Mouse (Mus musculus) limb, embryonic 14.5 days (tissue): Measurements from ENCODE around the gene Stoml2. TPM values are rescaled to one million over a fixed set of nuclear protein-coding genes. Genes with fewer than 3 reads are reported as not detected.

Experiments used
- ATAC-seq: fragments of 200-750 bp; cut with Nextera tagmentation; 2 replicates; pipeline ENCODE4 v1.8.0; 2017; ENCODE audit warnings: low read depth, moderate number of reproducible peaks, moderate TSS enrichment; ENCODE audit not compliant: low FRiP score
- DNase-seq: peaks from one replicate; pipeline ENCODE4 v3.0.0-alpha.2; 2015; ENCODE audit warnings: low spot score
- H3K27ac ChIP-seq: fragments of 300-500 bp; sonication (generic); replicated peaks from 2 replicates; pipeline ENCODE4 v1.5.1; 2014; ENCODE audit warnings: low read depth, mild to moderate bottlenecking, low read length, moderate library complexity, mixed read lengths
- H3K27me3 ChIP-seq: fragments of 300-500 bp; sonication (generic); 2 replicates; pipeline ENCODE4 v1.6.1; 2014; ENCODE audit warnings: low read length, mixed read lengths; ENCODE audit not compliant: control insufficient read depth, insufficient read depth
- H3K36me3 ChIP-seq: fragments of 300-500 bp; sonication (generic); 2 replicates; pipeline ENCODE4 v1.6.1; 2014; ENCODE audit warnings: mild to moderate bottlenecking, low read length, moderate library complexity, mixed read lengths; ENCODE audit not compliant: control insufficient read depth, insufficient read depth
- H3K4me1 ChIP-seq: fragments of 300-500 bp; sonication (generic); 2 replicates; pipeline ENCODE4 v1.6.1; 2014; ENCODE audit warnings: antibody characterized with exemption, low read length, mixed read lengths; ENCODE audit not compliant: control insufficient read depth, insufficient read depth
- H3K4me2 ChIP-seq: fragments of 300-500 bp; sonication (generic); replicated peaks from 2 replicates; pipeline ENCODE4 v1.6.1; 2014; ENCODE audit warnings: low read depth, mild to moderate bottlenecking, low read length, moderate library complexity; ENCODE audit not compliant: severe bottlenecking
- H3K4me3 ChIP-seq: fragments of 300-500 bp; sonication (generic); replicated peaks from 2 replicates; pipeline ENCODE4 v1.5.1; 2014; ENCODE audit warnings: low read length
- H3K9ac ChIP-seq: fragments of 300-500 bp; sonication (generic); 2 replicates; pipeline ENCODE4 v1.6.1; 2014; ENCODE audit warnings: mild to moderate bottlenecking, low read depth, low read length, moderate library complexity; ENCODE audit not compliant: severe bottlenecking
- H3K9me3 ChIP-seq: fragments of 300-500 bp; sonication (generic); 2 replicates; pipeline ENCODE4 v1.6.1; 2016; ENCODE audit warnings: low read length; ENCODE audit not compliant: control insufficient read depth
- POLR2A ChIP-seq: fragments of 200-500 bp; IDR thresholded peaks from 2 replicates; pipeline ENCODE4 v1.8.0; 2012; ENCODE audit warnings: inconsistent platforms, mild to moderate bottlenecking, moderate library complexity, borderline replicate concordance; ENCODE audit not compliant: insufficient read depth, insufficient read length; ENCODE audit errors: extremely low read depth
- WGBS: fragments of 180-500 bp; shearing (Covaris S2); extraction: QIAGEN DNeasy Blood & Tissue Kit; methylation state at CpG from one replicate; pipeline ENCODE4 v1.1.7; 2014; 5-methylcytosine and 5-hydroxymethylcytosine counted together
- polyA plus RNA-seq, 2 experiments: library from polyadenylated mRNA; depleted of rRNA in 1 of 2; stranded (reverse) in 1 of 2; unstranded in 1 of 2; fragments of >200 nt; fragmentation: Nextera tagmentation in 1 of 2; extraction: Ambion mirVana in 1 of 2; gene quantifications; 2 replicates each; pipeline versions ENCODE4 v1.2.1 to v1.2.3; 2012 to 2014

Stoml2 gene
- polyA plus RNA-seq, 2 experiments = 156 to 316 TPM

DNA sequence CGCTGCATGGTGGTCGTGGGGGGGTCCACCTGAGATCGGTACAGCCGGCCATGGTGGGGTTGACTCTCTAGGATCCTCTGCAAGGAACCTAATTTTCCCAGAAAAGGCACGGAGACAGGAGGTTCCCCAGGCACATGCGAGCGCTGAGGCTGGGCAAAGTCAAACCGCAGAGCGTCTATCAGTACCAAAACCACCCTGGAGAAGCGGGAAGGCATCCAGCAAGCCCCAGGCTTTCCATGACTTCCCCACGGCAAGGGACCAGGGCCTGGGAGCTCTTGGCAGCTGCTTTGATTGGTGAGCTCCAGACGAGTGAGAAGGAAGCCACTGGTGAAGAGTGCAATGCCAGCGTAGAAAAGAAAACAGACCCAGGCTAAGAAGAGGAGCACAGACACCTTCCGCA lies 6.8 kb downstream of the Stoml2 start:
- H3K4me2 ChIP-seq = peak overlapping the region; percentile 79
- ATAC-seq = no peak
- H3K27me3 ChIP-seq = no peaks in the 10 kb centered on the region
- H3K9me3 ChIP-seq = no peaks in the 10 kb centered on the region
- peak overlapping the region; percentile 60 for H3K9ac ChIP-seq
- H3K4me1 ChIP-seq = peaks cover 8% of the 10 kb centered on the region; the same call in 1 of the 2 replicates
- peak overlapping the region; percentile 57 for H3K4me3 ChIP-seq
- peaks cover 72% of the 10 kb centered on the region for H3K36me3 ChIP-seq
- WGBS = 83% methylated on average over 14 of the region's 14 CpGs
- no peak for DNase-seq
- H3K27ac ChIP-seq = peak overlapping the region; percentile 73
- TF ChIP-seq POLR2A = no peak

DNA sequence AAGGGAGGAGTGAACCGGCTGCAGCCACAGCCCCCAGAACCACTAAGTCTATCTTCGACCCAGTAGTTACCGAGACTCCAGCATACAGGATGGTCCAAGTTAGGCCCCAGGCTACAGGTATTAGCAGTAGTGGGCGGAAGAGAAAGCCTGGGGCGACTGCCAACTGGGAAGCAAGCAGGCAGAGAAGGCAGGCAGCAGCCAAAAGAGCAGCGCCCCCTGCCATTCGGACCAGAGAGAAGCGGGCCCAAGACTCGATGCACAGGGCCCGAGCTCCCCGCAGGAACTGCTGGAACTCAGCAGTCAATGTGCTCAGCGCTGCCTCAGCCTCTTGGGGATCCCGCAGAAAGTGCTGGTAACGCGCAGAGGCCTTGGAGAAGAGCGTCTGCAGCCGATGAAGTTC lies 10.2 kb downstream of the Stoml2 start:
- no peak overlapping the region for H3K4me3 ChIP-seq
- no peak for DNase-seq
- TF ChIP-seq POLR2A = no peak
- no peak overlapping the region for H3K9ac ChIP-seq
- H3K4me1 ChIP-seq = peaks cover 8% of the 10 kb centered on the region; the same call in 1 of the 2 replicates
- no peak overlapping the region for H3K4me2 ChIP-seq
- 77% methylated on average over 17 of the region's 17 CpGs for WGBS
- no peak overlapping the region for H3K27ac ChIP-seq
- no peaks in the 10 kb centered on the region for H3K27me3 ChIP-seq
- H3K9me3 ChIP-seq = no peaks in the 10 kb centered on the region
- H3K36me3 ChIP-seq = peaks cover 72% of the 10 kb centered on the region
- no peak for ATAC-seq

DNA sequence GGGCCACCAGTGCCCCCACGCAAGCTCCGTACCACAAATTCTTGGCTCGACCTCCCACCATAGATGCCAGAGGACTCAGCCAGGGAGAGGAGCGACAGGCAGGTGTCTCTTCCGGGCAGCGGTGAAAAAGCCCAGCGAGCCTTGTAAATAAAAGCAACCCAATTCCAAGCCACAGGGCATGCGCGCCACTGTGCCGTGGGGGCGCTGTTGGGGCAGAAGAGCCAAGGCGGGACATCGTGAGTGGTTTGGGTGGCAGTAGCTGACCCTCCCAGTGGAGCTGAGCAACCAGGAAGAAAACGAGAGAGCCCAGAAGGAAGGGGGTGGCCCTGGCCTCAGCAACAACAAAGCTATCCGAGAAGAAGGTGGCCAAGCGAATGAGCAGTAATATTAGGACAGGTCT lies 10.6 kb downstream of the Stoml2 start:
- no peak overlapping the region for H3K4me3 ChIP-seq
- H3K27ac ChIP-seq = no peak overlapping the region
- no peak overlapping the region for H3K4me2 ChIP-seq
- DNase-seq (no peak), ATAC-seq (no peak)
- no peaks in the 10 kb centered on the region for H3K9me3 ChIP-seq
- no peak for TF ChIP-seq POLR2A
- H3K27me3 ChIP-seq = no peaks in the 10 kb centered on the region
- peaks cover 8% of the 10 kb centered on the region; the same call in 1 of the 2 replicates for H3K4me1 ChIP-seq
- 86% methylated on average over 16 of the region's 16 CpGs for WGBS
- no peak overlapping the region for H3K9ac ChIP-seq
- peaks cover 72% of the 10 kb centered on the region for H3K36me3 ChIP-seq

DNA sequence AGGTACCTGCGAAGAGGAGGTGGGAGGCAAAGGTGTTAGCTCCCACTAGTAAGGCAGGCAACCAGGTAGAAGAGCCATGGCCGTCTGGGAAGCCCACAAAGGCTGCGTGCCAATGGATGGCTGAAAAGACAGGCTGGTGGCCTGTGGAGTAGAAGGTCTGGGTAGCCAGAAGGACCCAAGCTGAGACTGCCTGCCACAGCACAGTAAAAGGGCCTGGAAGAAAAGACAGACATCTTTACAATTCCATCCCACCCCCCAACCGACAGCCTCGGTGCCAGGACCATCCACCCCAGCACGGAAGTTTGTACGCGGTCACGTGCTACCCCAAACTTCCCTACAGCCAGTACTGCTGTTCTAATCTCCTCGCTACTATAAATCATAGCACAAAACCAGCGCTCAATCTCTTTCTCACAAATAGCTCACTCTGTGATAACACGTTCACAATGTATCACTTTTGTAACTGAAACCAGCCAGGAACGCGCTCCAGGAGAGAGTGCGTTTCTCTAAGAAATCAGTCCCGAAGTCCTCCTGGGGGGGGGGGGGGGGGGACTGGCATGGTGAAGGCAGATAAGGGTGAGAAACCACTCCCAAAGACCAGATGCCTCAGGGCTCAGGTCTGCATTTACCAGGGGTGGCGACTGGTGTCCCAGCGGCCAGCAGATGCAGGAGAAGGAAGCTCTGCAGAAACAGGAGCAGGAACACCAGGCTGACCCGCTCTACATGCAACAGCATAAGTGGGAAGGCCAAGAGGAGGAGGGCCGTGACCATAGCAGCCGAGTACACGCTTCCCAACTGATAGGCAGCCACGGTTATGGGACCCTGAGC lies 11.7 kb downstream of the Stoml2 start:
- no peak for TF ChIP-seq POLR2A
- Histone ChIP-seq H3K4me3 (no peak overlapping the region), H3K9me3 (no peaks in the 10 kb centered on the region), H3K4me2 (no peak overlapping the region), H3K9ac (no peak overlapping the region), H3K27me3 (no peaks in the 10 kb centered on the region), H3K4me1 (peaks cover 5% of the 10 kb centered on the region; the same call in 1 of the 2 replicates), H3K36me3 (peaks cover 72% of the 10 kb centered on the region), H3K27ac (no peak overlapping the region)
- DNase-seq (no peak), ATAC-seq (no peak)
- WGBS = 92% methylated on average over 23 of the region's 23 CpGs

DNA sequence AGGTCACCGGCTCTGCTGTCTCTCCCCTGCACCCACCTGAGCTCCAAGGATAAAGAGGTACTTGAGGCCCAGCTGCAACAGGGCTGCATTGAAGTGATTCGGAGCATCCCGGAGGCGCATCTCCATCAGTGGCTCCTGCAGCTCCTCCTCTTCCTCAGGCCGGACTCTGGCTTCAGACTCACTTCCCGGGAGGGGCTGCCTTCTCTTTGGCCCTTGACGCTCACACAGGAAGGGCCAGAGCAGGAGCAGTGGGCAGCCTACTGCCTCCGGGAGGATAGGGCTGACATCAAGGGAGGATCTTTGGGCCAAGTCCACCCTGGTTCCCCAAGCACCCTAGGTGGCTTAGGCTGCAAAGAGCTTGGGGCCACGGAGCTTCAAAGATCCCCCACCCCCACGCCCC lies 12.3 kb downstream of the Stoml2 start:
- no peak overlapping the region for H3K9ac ChIP-seq

More for the DNA sequence above, 12.3 kb downstream of the Stoml2 start:
- WGBS = 90% methylated on average over 10 of the region's 10 CpGs
- TF ChIP-seq POLR2A = no peak
- Histone ChIP-seq H3K27me3 (no peaks in the 10 kb centered on the region), H3K4me2 (no peak overlapping the region), H3K36me3 (peaks cover 72% of the 10 kb centered on the region), H3K4me3 (no peak overlapping the region), H3K4me1 (no peaks in the 10 kb centered on the region), H3K27ac (no peak overlapping the region), H3K9me3 (no peaks in the 10 kb centered on the region)
- no peak for ATAC-seq
- no peak for DNase-seq
